Mouse (Mus musculus) intestine, postnatal 0 days (tissue): ENCODE measurements around the gene Ftl1. TPM values are rescaled to one million over a fixed set of nuclear protein-coding genes. Genes with fewer than 3 reads are reported as not detected.

ENCODE experiments used
- ATAC-seq: fragments of 200-750 bp; cut with Nextera tagmentation; 2 replicates; pipeline ENCODE4 v1.8.0; 2017; ENCODE audit warnings: mild to moderate bottlenecking, moderate TSS enrichment, moderate library complexity
- H3K27ac ChIP-seq: fragments of 300-500 bp; sonication (generic); 2 replicates; pipeline ENCODE4 v1.5.1; 2014; ENCODE audit warnings: mild to moderate bottlenecking, low read depth, low read length, moderate library complexity
- H3K27me3 ChIP-seq: fragments of 300-500 bp; sonication (generic); replicated peaks from 2 replicates; pipeline ENCODE4 v1.6.1; 2014; ENCODE audit warnings: low read length, mixed read lengths; ENCODE audit not compliant: control insufficient read depth, insufficient read depth
- H3K36me3 ChIP-seq: fragments of 300-500 bp; sonication (generic); 2 replicates; pipeline ENCODE4 v1.6.1; 2014; ENCODE audit warnings: mild to moderate bottlenecking, moderate library complexity; ENCODE audit not compliant: control insufficient read depth, insufficient read depth
- H3K4me1 ChIP-seq: fragments of 300-500 bp; sonication (generic); replicated peaks from 2 replicates; pipeline ENCODE4 v1.6.1; 2014; ENCODE audit warnings: antibody characterized with exemption, low read length, mixed read lengths; ENCODE audit not compliant: control insufficient read depth, insufficient read depth
- H3K4me2 ChIP-seq: fragments of 300-500 bp; sonication (generic); replicated peaks from 2 replicates; pipeline ENCODE4 v1.6.1; 2014; ENCODE audit warnings: low read depth, mild to moderate bottlenecking, moderate library complexity
- H3K4me3 ChIP-seq: fragments of 300-500 bp; sonication (generic); 2 replicates; pipeline ENCODE4 v1.5.1; 2014; ENCODE audit warnings: low read depth, low read length
- H3K9ac ChIP-seq: fragments of 300-500 bp; sonication (generic); 2 replicates; pipeline ENCODE4 v1.6.1; 2014; ENCODE audit warnings: mild to moderate bottlenecking, low read depth, low read length
- H3K9me3 ChIP-seq: fragments of 300-500 bp; sonication (generic); 2 replicates; pipeline ENCODE4 v1.6.1; 2016; ENCODE audit warnings: mixed run types; ENCODE audit not compliant: control insufficient read depth
- CTCF ChIP-seq: sonication (generic); IDR thresholded peaks from 2 replicates; pipeline ENCODE4 v1.5.1; 2016; ENCODE audit warnings: low read depth, mild to moderate bottlenecking, control low read depth, antibody characterized with exemption, moderate library complexity
- WGBS: fragments of 180-500 bp; shearing (Covaris S2); extraction: QIAGEN DNeasy Blood & Tissue Kit; methylation state at CpG from one replicate; pipeline ENCODE4 v1.1.7; 2014; 5-methylcytosine and 5-hydroxymethylcytosine counted together
- microRNA-seq: library from miRNA; unstranded; fragments of <30 nt; microRNA quantifications from one replicate; pipeline ENCODE4, GENCODE M21; 2016
- polyA plus RNA-seq: library from polyadenylated mRNA; unstranded; fragments of >200 nt; fragmentation: Nextera tagmentation; extraction: Ambion mirVana; gene quantifications from 2 replicates; pipeline ENCODE4 v1.2.1, GENCODE M21; 2015

The Ftl1 gene
- polyA plus RNA-seq, 1 experiment from 2014 or later, result 14,059 TPM

- no peak within 1 kb of the TSS for H3K27ac ChIP-seq
- TF ChIP-seq CTCF, result no peak
- peaks cover 73% of the 10 kb centered on the region for H3K27me3 ChIP-seq
- peak within 1 kb of the TSS; percentile 34 for H3K9ac ChIP-seq
- no peaks in the 10 kb centered on the region for H3K9me3 ChIP-seq
- H3K36me3 ChIP-seq, result no peaks in the 10 kb centered on the region
- peaks cover 14% of the 10 kb centered on the region; the same call in 1 of the 2 replicates for H3K4me1 ChIP-seq
- 3% methylated on average over 44 of the region's 45 CpGs for WGBS
- H3K4me2 ChIP-seq, result peak within 1 kb of the TSS; percentile 94
- peak within 1 kb of the TSS; percentile 58 for H3K4me3 ChIP-seq
- ATAC-seq, result peak; percentile 20; the same call in 1 of the 2 replicates
Observed at GRCm38 (mm10) chr7:45413113-45413863, 46.4 kb downstream of the Ftl1 start, which contains the start of gene Ntf5. Gene Ntf5 (plus strand): TSS chr7:45413695.

- H3K27ac ChIP-seq, result no peak overlapping the region
- H3K4me3 ChIP-seq, result no peak overlapping the region
- no peak for ATAC-seq
- H3K9me3 ChIP-seq, result no peaks in the 10 kb centered on the region
- peaks cover 79% of the 10 kb centered on the region for H3K27me3 ChIP-seq
- peaks cover 14% of the 10 kb centered on the region; the same call in 1 of the 2 replicates for H3K4me1 ChIP-seq
- no peak overlapping the region for H3K4me2 ChIP-seq
- no peak for TF ChIP-seq CTCF
- H3K36me3 ChIP-seq, result no peaks in the 10 kb centered on the region
- 92% methylated on average over 2 of the region's 2 CpGs for WGBS
- H3K9ac ChIP-seq, result no peak overlapping the region
Observed at GRCm38 (mm10) chr7:45412421-45412820, 47.3 kb downstream of the Ftl1 start.

- Histone ChIP-seq H3K9ac (no peak overlapping the region), H3K4me3 (no peak overlapping the region), H3K36me3 (no peaks in the 10 kb centered on the region), H3K27me3 (peaks cover 81% of the 10 kb centered on the region), H3K9me3 (no peaks in the 10 kb centered on the region), H3K4me2 (no peak overlapping the region), H3K4me1 (peaks cover 12% of the 10 kb centered on the region; the same call in 1 of the 2 replicates), H3K27ac (no peak overlapping the region)
- 88% methylated on average over 8 of the region's 8 CpGs for WGBS
- no peak for ATAC-seq
- no peak for TF ChIP-seq CTCF
Observed at GRCm38 (mm10) chr7:45409497-45410163, 50.1 kb downstream of the Ftl1 start.

GRCm38 (mm10) chr7:45408949-45409348 lies 50.7 kb downstream of the Ftl1 start:
- peaks cover 74% of the 10 kb centered on the region for H3K27me3 ChIP-seq
- TF ChIP-seq CTCF, result no peak
- H3K4me2 ChIP-seq, result no peak overlapping the region
- 88% methylated on average over 17 of the region's 17 CpGs for WGBS
- no peak overlapping the region for H3K27ac ChIP-seq
- 0 out of 2 replicates have a peak, but pooled peaks cover 6% of the 10 kb centered on the region for H3K4me1 ChIP-seq
- H3K9ac ChIP-seq, result no peak overlapping the region
- no peaks in the 10 kb centered on the region for H3K36me3 ChIP-seq
- no peak overlapping the region for H3K4me3 ChIP-seq
- no peak for ATAC-seq
- no peaks in the 10 kb centered on the region for H3K9me3 ChIP-seq

- no peak for TF ChIP-seq CTCF
- Histone ChIP-seq H3K36me3 (no peaks in the 10 kb centered on the region), H3K9me3 (no peaks in the 10 kb centered on the region), H3K9ac (no peak overlapping the region), H3K27me3 (peaks cover 68% of the 10 kb centered on the region), H3K4me1 (0 out of 2 replicates have a peak, but pooled peaks cover under 1% of the 10 kb centered on the region), H3K4me3 (no peak overlapping the region), H3K4me2 (no peak overlapping the region), H3K27ac (no peak overlapping the region)
- ATAC-seq, result no peak
- 64% methylated on average over 7 of the region's 7 CpGs for WGBS
Observed at GRCm38 (mm10) chr7:45408351-45408750, 51.3 kb downstream of the Ftl1 start.

Small RNA genes lying within 50 kb of the gene (microRNA-seq; reads per million reads assigned to microRNA genes)
- not detected for gene Gm22133

Other genes starting within 250 kb of the Ftl1 start
- 0.47 and 0.55 TPM in 2 replicates for gene Dkkl1, start 247.7 kb downstream of the Ftl1 start, polyA plus RNA-seq
- gene Tead2, start 244.1 kb downstream of the Ftl1 start, polyA plus RNA-seq, result 18.7 and 20.8 TPM in 2 replicates
- gene Cd37, start 220.8 kb downstream of the Ftl1 start, polyA plus RNA-seq, result 1.6 and 2.3 TPM in 2 replicates
- not detected in 2 replicates for gene Slc6a16, start 218.8 kb downstream of the Ftl1 start, polyA plus RNA-seq
- gene Slc6a21, start 182.4 kb downstream of the Ftl1 start, polyA plus RNA-seq, result not detected in 2 replicates
- gene Trpm4, start 126.1 kb downstream of the Ftl1 start, polyA plus RNA-seq, result 49.4 and 55.1 TPM in 2 replicates
- gene Hrc, start 124.6 kb downstream of the Ftl1 start, polyA plus RNA-seq, result 0.76 and 0.88 TPM in 2 replicates
- 24.5 and 24.8 TPM in 2 replicates for gene Ppfia3, start 92.9 kb downstream of the Ftl1 start, polyA plus RNA-seq
- gene Lin7b, start 89.3 kb downstream of the Ftl1 start, polyA plus RNA-seq, result 3.4 TPM in 2 replicates
- gene Snrnp70, start 64.1 kb downstream of the Ftl1 start, polyA plus RNA-seq, result 81.3 and 85.5 TPM in 2 replicates
- 0.07 and 0.08 TPM in 2 replicates for gene Kcna7, start 54.2 kb downstream of the Ftl1 start, polyA plus RNA-seq
- gene Ntf5, start 46.2 kb downstream of the Ftl1 start, polyA plus RNA-seq, result 2.0 TPM in 2 replicates
- not detected in 2 replicates for gene Lhb, start 39.1 kb downstream of the Ftl1 start, polyA plus RNA-seq
- gene Gys1, start 25.0 kb downstream of the Ftl1 start, polyA plus RNA-seq, result 10.4 and 10.6 TPM in 2 replicates
- 35.6 and 38.6 TPM in 2 replicates for gene Ruvbl2, start 21.8 kb downstream of the Ftl1 start, polyA plus RNA-seq
- gene Bax, start 7.0 kb upstream of the Ftl1 start, polyA plus RNA-seq, result 173 and 180 TPM in 2 replicates
- 0.65 and 0.78 TPM in 2 replicates for gene Tulp2, start 22.0 kb upstream of the Ftl1 start, polyA plus RNA-seq
- not detected in 2 replicates for gene Gm45808, start 26.9 kb upstream of the Ftl1 start, polyA plus RNA-seq
- gene Dhdh, start 28.9 kb upstream of the Ftl1 start, polyA plus RNA-seq, result 1.1 and 1.2 TPM in 2 replicates
- gene Nucb1, start 50.5 kb upstream of the Ftl1 start, polyA plus RNA-seq, result 199 and 218 TPM in 2 replicates
- gene Ppp1r15a, start 66.4 kb upstream of the Ftl1 start, polyA plus RNA-seq, result 7.4 and 9.0 TPM in 2 replicates
- 0.80 and 1.6 TPM in 2 replicates for gene Plekha4, start 66.4 kb upstream of the Ftl1 start, polyA plus RNA-seq
- gene Hsd17b14, start 95.0 kb upstream of the Ftl1 start, polyA plus RNA-seq, result 0.73 and 1.2 TPM in 2 replicates
- gene Bcat2, start 110.3 kb upstream of the Ftl1 start, polyA plus RNA-seq, result 17.7 and 18.6 TPM in 2 replicates
- not detected in 2 replicates for gene Fgf21, start 155.6 kb upstream of the Ftl1 start, polyA plus RNA-seq
- gene Fut1, start 157.4 kb upstream of the Ftl1 start, polyA plus RNA-seq, result 0.05 and 0.23 TPM in 2 replicates
- gene Izumo1, start 161.9 kb upstream of the Ftl1 start, polyA plus RNA-seq, result 0.08 TPM in 2 replicates
- 5.7 and 6.1 TPM in 2 replicates for gene Rasip1, start 167.6 kb upstream of the Ftl1 start, polyA plus RNA-seq
- gene Mamstr, start 180.1 kb upstream of the Ftl1 start, polyA plus RNA-seq, result 2.8 and 3.7 TPM in 2 replicates
- 2.9 and 3.6 TPM in 2 replicates for gene Fut2, start 206.5 kb upstream of the Ftl1 start, polyA plus RNA-seq
- gene Ntn5, start 224.1 kb upstream of the Ftl1 start, polyA plus RNA-seq, result 0.10 and 0.20 TPM in 2 replicates
- gene Sec1, start 234.5 kb upstream of the Ftl1 start, polyA plus RNA-seq, result 0.08 and 0.25 TPM in 2 replicates
- gene Car11, start 240.0 kb upstream of the Ftl1 start, polyA plus RNA-seq, result 2.1 and 2.7 TPM in 2 replicates
- gene Dbp, start 245.2 kb upstream of the Ftl1 start, polyA plus RNA-seq, result 6.9 and 8.6 TPM in 2 replicates